Comparison of ENCODE assay signal across 8 mouse cellular contexts in the genomic region with DNA sequence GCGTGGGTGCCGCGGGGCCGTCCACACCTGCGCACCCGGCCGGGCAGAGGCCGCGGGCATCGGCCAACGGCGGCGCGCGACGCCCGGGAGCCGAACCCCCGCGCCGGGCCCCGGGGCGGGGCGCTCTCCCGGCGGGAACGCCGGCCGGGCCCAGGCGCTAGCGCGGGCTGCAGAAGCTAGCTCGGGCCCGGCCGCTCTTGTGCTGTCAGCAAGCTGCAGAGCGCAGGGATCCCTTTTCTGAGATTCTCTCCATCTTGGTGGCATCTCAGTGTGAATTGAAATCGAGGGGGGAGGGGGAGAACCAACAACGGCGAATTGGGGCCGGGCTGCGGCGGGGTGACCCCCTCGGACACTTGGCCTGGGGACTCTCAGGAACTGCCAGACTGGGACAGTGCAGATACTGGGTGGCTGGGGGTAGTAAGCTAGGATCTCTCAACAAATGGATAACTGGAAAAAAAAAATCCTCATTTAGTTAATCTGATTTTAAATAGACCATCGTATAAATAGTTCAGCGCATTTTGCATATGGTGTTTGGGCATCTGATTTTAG. TPM values are rescaled to one million over a fixed set of nuclear protein-coding genes. Genes with fewer than 3 reads are reported as not detected.
DNase-seq lines count a peak whose midpoint lies in the region; ATAC-seq and TF ChIP-seq lines count a peak whose summit lies in the region.

No protein-coding gene starts in this region.

- H3K4me1 ChIP-seq in E14TG2a.4 (replicated peaks; ENCODE audit: low read depth, low read length) = peaks cover 21% of the 10 kb centered on the region
- H3K4me1 ChIP-seq in heart, embryonic 13.5 days = peaks cover 49% of the 10 kb centered on the region
- no peaks in the 10 kb centered on the region; the same call in 1 of the 2 replicates for H3K4me1 ChIP-seq in stomach, postnatal 0 days (replicated peaks; ENCODE audit: control insufficient read depth, insufficient read depth)

- peak overlapping the region; percentile 98 for H3K9ac ChIP-seq in heart, embryonic 13.5 days
- peak overlapping the region; percentile 90 for H3K9ac ChIP-seq in stomach, postnatal 0 days (ENCODE audit: low read length)

- peak overlapping the region; percentile 85 for H3K4me3 ChIP-seq in E14TG2a.4 (replicated peaks; ENCODE audit: low read length)
- H3K4me3 ChIP-seq in heart, embryonic 13.5 days = peak overlapping the region; percentile 88
- peak overlapping the region; percentile 82 for H3K4me3 ChIP-seq in stomach, postnatal 0 days (ENCODE audit: low read depth, low read length)

- H3K4me2 ChIP-seq in heart, embryonic 13.5 days = peak overlapping the region; percentile 85
- H3K4me2 ChIP-seq in stomach, postnatal 0 days (replicated peaks; ENCODE audit: low read depth) = peak overlapping the region; percentile 90

- ATAC-seq in heart, embryonic 13.5 days (ENCODE audit: extremely low read depth, insufficient number of reproducible peaks, low FRiP score, low TSS enrichment) = 0 out of 2 replicates have a peak, but pooled peaks have one; percentile 39
- peak; percentile 79 for ATAC-seq in stomach, postnatal 0 days (ENCODE audit: low FRiP score, low TSS enrichment)

- TF ChIP-seq CTCF in E14TG2a.4 (conservative IDR thresholded peaks at IDR 0.05; ENCODE audit: low read length) = no peak
- TF ChIP-seq CTCF in stomach, postnatal 0 days (IDR thresholded peaks at IDR 0.05; ENCODE audit: low read depth) = no peak

- H3K36me3 ChIP-seq in E14TG2a.4 (ENCODE audit: insufficient read depth, low read length) = no peaks in the 10 kb centered on the region
- H3K36me3 ChIP-seq in heart, embryonic 13.5 days = peaks cover 25% of the 10 kb centered on the region
- no peaks in the 10 kb centered on the region for H3K36me3 ChIP-seq in stomach, postnatal 0 days (ENCODE audit: control insufficient read depth, insufficient read depth, low read length)

- intact Hi-C loops in left cerebral cortex, postnatal 25 days (cut with DNase I) = no loop called here

- peak; percentile 47 for DNase-seq in gastrocnemius, postnatal 10 days
- DNase-seq in gastrocnemius, adult 8-10 months (ENCODE audit: low spot score in 2 of 2) = no peak
- DNase-seq in embryo, embryonic 10.5 days (ENCODE audit: low spot score) = peak; percentile 76
- peak; percentile 42 to 46 for DNase-seq in left cerebral cortex, postnatal 25 days (ENCODE audit: low spot score in 2 of 2)
- peak; percentile 61 for DNase-seq in mesoderm, embryonic 11.5 days (ENCODE audit: low read depth, low spot score)
- peak; percentile 53 for DNase-seq in stomach, postnatal 0 days (ENCODE audit: low spot score)

- peaks cover 41% of the 10 kb centered on the region for H3K27me3 ChIP-seq in E14TG2a.4 (ENCODE audit: insufficient read depth, low read length)
- H3K27me3 ChIP-seq in heart, embryonic 13.5 days (replicated peaks) = no peaks in the 10 kb centered on the region
- H3K27me3 ChIP-seq in stomach, postnatal 0 days (ENCODE audit: control insufficient read depth, insufficient read depth, low read length) = no peaks in the 10 kb centered on the region

- 2% methylated on average over 45 of the region's 45 CpGs for WGBS in heart, embryonic 13.5 days
- WGBS in stomach, postnatal 0 days = 1% methylated on average over 45 of the region's 45 CpGs

- no peak for TF ChIP-seq EP300 in stomach, postnatal 0 days (optimal IDR thresholded peaks at IDR 0.05)

- no peaks in the 10 kb centered on the region for H3K9me3 ChIP-seq in E14TG2a.4 (ENCODE audit: low read length)
- H3K9me3 ChIP-seq in heart, embryonic 13.5 days = no peaks in the 10 kb centered on the region
- H3K9me3 ChIP-seq in stomach, postnatal 0 days (ENCODE audit: control insufficient read depth, low read length) = no peaks in the 10 kb centered on the region

- peak overlapping the region; percentile 98 for H3K27ac ChIP-seq in heart, embryonic 13.5 days (replicated peaks)
- peak overlapping the region; percentile 95 for H3K27ac ChIP-seq in stomach, postnatal 0 days (replicated peaks)

RNA-seq across cellular contexts. Expression of a gene that starts 1.5 kb away (rescaled TPM):
- 10 to 100 TPM; 19.8 to 20.9 TPM for total RNA-seq in gastrocnemius, postnatal 10 days (2021)
- total RNA-seq in gastrocnemius, adult 8-10 months (2022) = 10 to 100 TPM in 2 of 4 experiments, 1 to 10 TPM in 2; 6.8 to 14.0 (median 10.0) TPM
- 42.8 and 47.3 TPM in 2 replicates for polyA plus RNA-seq in heart, embryonic 13.5 days (2015; fragmentation: Nextera tagmentation; extraction: Ambion mirVana)
- 10 to 100 TPM; 64.3 to 65.9 TPM for total RNA-seq in left cerebral cortex, postnatal 25 days (2021)
- 21.4 and 25.1 TPM in 2 replicates for polyA plus RNA-seq in stomach, postnatal 0 days (2015; fragmentation: Nextera tagmentation; extraction: Ambion mirVana)

RNA-seq across cellular contexts. Expression of a gene that starts 33.8 kb away (rescaled TPM):
- 1 to 10 TPM; 8.6 to 8.9 TPM for total RNA-seq in gastrocnemius, postnatal 10 days (2021)
- total RNA-seq in gastrocnemius, adult 8-10 months (2022) = 10 to 100 TPM; 17.4 to 22.6 (median 20.3) TPM
- 14.4 and 16.7 TPM in 2 replicates for polyA plus RNA-seq in heart, embryonic 13.5 days (2015; fragmentation: Nextera tagmentation; extraction: Ambion mirVana)
- total RNA-seq in left cerebral cortex, postnatal 25 days (2021) = 10 to 100 TPM; 23.0 to 24.7 TPM
- 19.0 and 19.3 TPM in 2 replicates for polyA plus RNA-seq in stomach, postnatal 0 days (2015; fragmentation: Nextera tagmentation; extraction: Ambion mirVana)

RNA-seq across cellular contexts. Expression of a gene that starts 33.8 kb away (rescaled TPM):
- under 1 TPM; 0.54 to 0.65 TPM for total RNA-seq in gastrocnemius, postnatal 10 days (2021)
- under 1 TPM; 0.27 to 0.49 (median 0.37) TPM for total RNA-seq in gastrocnemius, adult 8-10 months (2022)
- 1.0 and 1.4 TPM in 2 replicates for polyA plus RNA-seq in heart, embryonic 13.5 days (2015; fragmentation: Nextera tagmentation; extraction: Ambion mirVana)
- total RNA-seq in left cerebral cortex, postnatal 25 days (2021) = 1 to 10 TPM; 2.1 to 2.9 TPM
- 0.70 and 0.96 TPM in 2 replicates for polyA plus RNA-seq in stomach, postnatal 0 days (2015; fragmentation: Nextera tagmentation; extraction: Ambion mirVana)

RNA-seq across cellular contexts. Expression of a gene that starts 38.2 kb away (rescaled TPM):
- 100 to 1,000 TPM; 102 to 114 TPM for total RNA-seq in gastrocnemius, postnatal 10 days (2021)
- total RNA-seq in gastrocnemius, adult 8-10 months (2022) = 10 to 100 TPM; 38.7 to 51.8 (median 45.2) TPM
- polyA plus RNA-seq in heart, embryonic 13.5 days (2015; fragmentation: Nextera tagmentation; extraction: Ambion mirVana) = 193 and 222 TPM in 2 replicates
- total RNA-seq in left cerebral cortex, postnatal 25 days (2021) = 100 to 1,000 TPM; 119 to 125 TPM
- 161 and 203 TPM in 2 replicates for polyA plus RNA-seq in stomach, postnatal 0 days (2015; fragmentation: Nextera tagmentation; extraction: Ambion mirVana)

Comparison
In these comparisons a context has a peak if more than half of its experiments do, and no peak if none do; other contexts are left out.
1. DNase-seq: peak in gastrocnemius, postnatal 10 days (single experiment), embryo, embryonic 10.5 days (single experiment), left cerebral cortex, postnatal 25 days (2 of 2), mesoderm, embryonic 11.5 days (single experiment) and stomach, postnatal 0 days (single experiment); none in gastrocnemius, adult 8-10 months (0 of 2).
2. Peak in every context shown above with its lines, with median percentiles within 50 percentile points of each other: H3K4me3 ChIP-seq.